Mouse (Mus musculus) MEL (cell line): Measurements from ENCODE around the gene Arhgap9. TPM values are rescaled to one million over a fixed set of nuclear protein-coding genes. Genes with fewer than 3 reads are reported as not detected.

Experiments
- DNase-seq: peaks from one replicate; pipeline ENCODE4 v3.0.0; 2011; ENCODE audit warnings: low read depth, low spot score
- H3K27ac ChIP-seq: 2 replicates; pipeline ENCODE4 v1.5.1; 2012; ENCODE audit warnings: low read depth, mild to moderate bottlenecking, control low read depth, low read length, moderate library complexity; ENCODE audit not compliant: control insufficient read depth
- H3K27me3 ChIP-seq, 2 experiments: fragments of 150-350 bp in 1 of 2; sonication (generic) in 1 of 2; 2 replicates each; pipeline ENCODE4 v1.6.1; 2012; ENCODE audit warnings: low read length in 2 of 2, mild to moderate bottlenecking in 2 of 2, improper control_type of control experiment in 1 of 2, moderate library complexity in 1 of 2; ENCODE audit not compliant: insufficient read depth in 2 of 2, control insufficient read depth in 1 of 2
- H3K36me3 ChIP-seq, 2 experiments: 2 replicates each; pipeline ENCODE4 v1.6.1; 2012 to 2014; ENCODE audit warnings: low read length in 2 of 2, improper control_type of control experiment in 1 of 2, inconsistent platforms in 1 of 2, mild to moderate bottlenecking in 1 of 2; ENCODE audit not compliant: insufficient read depth in 2 of 2, control insufficient read depth in 1 of 2
- H3K4me1 ChIP-seq, 2 experiments: fragments of 150-350 bp in 1 of 2; sonication (generic) in 1 of 2; 2 replicates each; pipeline ENCODE4 v1.6.1; 2012; ENCODE audit warnings: low read length in 2 of 2, improper control_type of control experiment in 1 of 2, mild to moderate bottlenecking in 1 of 2; ENCODE audit not compliant: insufficient read depth in 2 of 2, control insufficient read depth in 1 of 2
- H3K4me3 ChIP-seq, 2 experiments: fragments of 150-350 bp in 1 of 2; sonication (generic) in 1 of 2; 2 replicates each; pipeline ENCODE4 v1.5.1; 2012; ENCODE audit warnings: low read depth in 2 of 2, low read length in 2 of 2, mild to moderate bottlenecking in 2 of 2, moderate library complexity in 2 of 2, control low read depth in 1 of 2, improper control_type of control experiment in 1 of 2; ENCODE audit not compliant: control insufficient read depth in 1 of 2, insufficient read depth in 1 of 2
- H3K79me2 ChIP-seq: 2 replicates; pipeline ENCODE4 v1.6.1; 2012; ENCODE audit warnings: mild to moderate bottlenecking, low read length, moderate library complexity; ENCODE audit not compliant: control insufficient read depth, poor library complexity, insufficient read depth
- H3K9ac ChIP-seq: 2 replicates; pipeline ENCODE4 v1.6.1; 2012; ENCODE audit warnings: low read depth, mild to moderate bottlenecking, control low read depth, low read length, moderate library complexity; ENCODE audit not compliant: control insufficient read depth, poor library complexity, severe bottlenecking
- H3K9me3 ChIP-seq: fragments of 150-350 bp; sonication (generic); replicated peaks from 2 replicates; pipeline ENCODE4 v1.6.1; 2012; ENCODE audit warnings: mild to moderate bottlenecking, low read length, improper control_type of control experiment, moderate library complexity; ENCODE audit not compliant: insufficient read depth
- CHD2 ChIP-seq: IDR thresholded peaks from 2 replicates; pipeline ENCODE4 v1.6.1; 2011; ENCODE audit warnings: low read length, improper control_type of control experiment
- ELF1 ChIP-seq: IDR thresholded peaks from 2 replicates; pipeline ENCODE4 v1.6.1; 2014; ENCODE audit warnings: low read depth, mild to moderate bottlenecking, inconsistent platforms, low read length, improper control_type of control experiment, moderate library complexity
- EP300 ChIP-seq, 2 experiments: IDR thresholded peaks; 2 replicates each; pipeline ENCODE4 v1.6.1; 2011; ENCODE audit warnings: improper control_type of control experiment in 2 of 2, low read length in 2 of 2, low read depth in 1 of 2, mild to moderate bottlenecking in 1 of 2
- POLR2AphosphoS2 ChIP-seq: IDR thresholded peaks from 2 replicates; pipeline ENCODE4 v1.6.1; 2011; ENCODE audit warnings: low read length, improper control_type of control experiment
- SMC3 ChIP-seq: IDR thresholded peaks from 2 replicates; pipeline ENCODE4 v1.6.1; 2011; ENCODE audit warnings: low read depth, low read length, improper control_type of control experiment
- UBTF ChIP-seq: IDR thresholded peaks from 2 replicates; pipeline ENCODE4 v1.6.1; 2012; ENCODE audit warnings: low read depth, mild to moderate bottlenecking, inconsistent platforms, low read length, improper control_type of control experiment, moderate library complexity, borderline replicate concordance; ENCODE audit not compliant: insufficient read depth
- USF2 ChIP-seq, 2 experiments: IDR thresholded peaks; 2 replicates each; pipeline ENCODE4 v1.6.1; 2011 to 2012; ENCODE audit warnings: improper control_type of control experiment in 2 of 2, low read length in 2 of 2, borderline replicate concordance in 1 of 2, inconsistent platforms in 1 of 2, low read depth in 1 of 2, mild to moderate bottlenecking in 1 of 2; ENCODE audit not compliant: insufficient read depth in 1 of 2
- ZC3H11A ChIP-seq: IDR thresholded peaks from 2 replicates; pipeline ENCODE4 v1.6.1; 2012; ENCODE audit warnings: low read depth, mild to moderate bottlenecking, inconsistent platforms, low read length, improper control_type of control experiment
- polyA plus RNA-seq, 2 experiments: library from polyadenylated mRNA; stranded (reverse) in 1 of 2; unstranded in 1 of 2; fragments of >175 nt in 1 of 2; fragments of >200 nt in 1 of 2; gene quantifications; 2 replicates each; pipeline versions ENCODE4 v1.2.1 to v1.2.4; 2012; ENCODE audit warnings: low replicate concordance in 2 of 2, low read depth in 1 of 2; ENCODE audit not compliant: insufficient read length in 2 of 2, insufficient read depth in 1 of 2, missing spikeins in 1 of 2
- total RNA-seq: library from RNA; depleted of rRNA; stranded (reverse); fragments of 300-350 nt; gene quantifications from 2 replicates; pipeline ENCODE4 v1.2.3, GENCODE M21; 2012

Gene Arhgap9
- total and polyA plus RNA-seq, 3 experiments = 24.4 to 41.1 TPM; not detected in 1

DNA sequence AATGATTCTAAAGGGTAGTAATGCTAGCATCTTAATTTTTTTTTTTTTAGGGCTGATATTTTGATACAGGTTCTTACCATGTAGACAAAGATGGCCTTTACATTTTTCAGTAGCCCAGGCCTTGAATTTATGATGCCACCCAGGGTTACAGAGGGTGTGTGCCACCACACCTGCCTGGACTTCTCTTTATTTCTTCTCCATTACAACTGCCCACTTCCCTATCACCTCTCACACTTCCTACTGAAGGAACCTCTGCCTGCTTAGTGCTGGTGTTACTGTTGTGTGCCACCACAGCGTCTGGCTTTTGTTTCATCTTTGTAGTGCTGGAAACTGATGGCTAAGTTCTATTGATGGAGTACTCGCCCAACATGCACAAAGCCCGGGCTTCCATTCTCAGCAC is 39.0 kb downstream of the Arhgap9 start:
- no peak overlapping the region for H3K27ac ChIP-seq
- no peaks in the 10 kb centered on the region for H3K9me3 ChIP-seq

DNA sequence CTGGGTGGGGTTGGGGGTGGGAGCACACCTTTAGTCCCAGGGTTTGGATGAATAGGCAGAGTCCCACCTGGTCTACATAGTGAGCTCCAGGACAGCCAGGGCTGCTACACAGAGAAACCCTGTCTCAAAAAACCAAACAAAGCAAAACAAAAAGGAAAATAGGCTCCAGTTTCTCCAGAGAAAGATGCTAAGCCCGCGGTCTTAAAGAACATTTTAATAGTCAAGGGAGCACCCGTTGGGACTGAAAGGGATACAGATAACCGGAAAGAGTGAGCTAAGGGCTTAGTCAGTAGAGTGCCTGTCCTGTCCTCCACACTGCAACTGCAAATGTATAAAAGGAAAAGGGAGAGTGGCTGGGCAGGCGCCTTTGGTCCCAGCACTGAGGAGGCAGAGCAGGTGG is 45.4 kb downstream of the Arhgap9 start:
- H3K9ac ChIP-seq = no peak overlapping the region

More for the DNA sequence above, 39.0 kb downstream of the Arhgap9 start:
- no peak overlapping the region for H3K9ac ChIP-seq
- 0 out of 4 replicates have a peak, but pooled peaks cover 0 to 3% of the 10 kb centered on the region in 2 experiments for H3K4me1 ChIP-seq
- DNase-seq = no peak
- no peaks in the 10 kb centered on the region for H3K27me3 ChIP-seq
- no peak overlapping the region for H3K4me3 ChIP-seq
- no peaks in the 10 kb centered on the region for H3K79me2 ChIP-seq
- no peaks in the 10 kb centered on the region; a peak in 1 of 4 replicates for H3K36me3 ChIP-seq
- TF ChIP-seq EP300 (IDR thresholded peaks at IDR 0.05; ENCODE audit: low read depth in 1 of 2, low read length in 2 of 2) = peak in 1 of 2 experiments; percentile 15; a peak in 1 of 4 replicates
- no peak for TF ChIP-seq UBTF
- TF ChIP-seq, all 39 proteins: peak for 1

DNA sequence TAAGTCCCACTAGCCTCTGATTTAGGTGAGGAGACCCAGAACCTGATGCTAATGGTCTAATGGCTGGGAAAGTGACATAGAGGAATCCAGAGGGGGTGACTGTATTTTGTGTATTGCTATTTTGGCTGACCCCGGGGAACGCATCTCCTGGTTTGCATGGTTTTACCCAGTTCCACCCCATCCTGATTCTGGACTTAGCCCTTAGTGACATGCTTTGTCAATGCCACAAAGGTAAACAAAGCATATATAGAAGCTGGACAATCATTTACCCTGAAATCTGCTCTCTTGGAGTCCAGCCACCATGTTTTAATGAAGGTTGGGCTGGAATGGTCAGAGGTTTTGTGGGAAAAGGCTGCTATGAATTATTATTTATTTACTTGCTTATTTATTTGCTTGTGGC is 46.5 kb downstream of the Arhgap9 start:
- Histone ChIP-seq H3K4me1 (no peaks in the 10 kb centered on the region), H3K9ac (no peak overlapping the region), H3K79me2 (no peaks in the 10 kb centered on the region), H3K27me3 (no peaks in the 10 kb centered on the region), H3K9me3 (no peaks in the 10 kb centered on the region), H3K4me3 (no peak overlapping the region), H3K36me3 (no peaks in the 10 kb centered on the region; a peak in 1 of 4 replicates), H3K27ac (no peak overlapping the region)
- DNase-seq = no peak
- no peak for TF ChIP-seq CHD2

More for the DNA sequence above, 45.4 kb downstream of the Arhgap9 start:
- no peaks in the 10 kb centered on the region for H3K27me3 ChIP-seq
- H3K4me1 ChIP-seq = no peaks in the 10 kb centered on the region
- no peak for DNase-seq
- H3K36me3 ChIP-seq = no peaks in the 10 kb centered on the region; a peak in 1 of 4 replicates
- no peaks in the 10 kb centered on the region for H3K9me3 ChIP-seq
- H3K27ac ChIP-seq = no peak overlapping the region
- no peak overlapping the region for H3K4me3 ChIP-seq
- TF ChIP-seq POLR2AphosphoS2 (no peak), USF2 (IDR thresholded peaks at IDR 0.05; ENCODE audit: borderline replicate concordance in 1 of 2, insufficient read depth in 1 of 2, low read depth in 1 of 2, low read length in 2 of 2) (no peak), ZC3H11A (no peak), ELF1 (no peak), SMC3 (no peak)
- no peaks in the 10 kb centered on the region for H3K79me2 ChIP-seq
